In the genomic region with DNA sequence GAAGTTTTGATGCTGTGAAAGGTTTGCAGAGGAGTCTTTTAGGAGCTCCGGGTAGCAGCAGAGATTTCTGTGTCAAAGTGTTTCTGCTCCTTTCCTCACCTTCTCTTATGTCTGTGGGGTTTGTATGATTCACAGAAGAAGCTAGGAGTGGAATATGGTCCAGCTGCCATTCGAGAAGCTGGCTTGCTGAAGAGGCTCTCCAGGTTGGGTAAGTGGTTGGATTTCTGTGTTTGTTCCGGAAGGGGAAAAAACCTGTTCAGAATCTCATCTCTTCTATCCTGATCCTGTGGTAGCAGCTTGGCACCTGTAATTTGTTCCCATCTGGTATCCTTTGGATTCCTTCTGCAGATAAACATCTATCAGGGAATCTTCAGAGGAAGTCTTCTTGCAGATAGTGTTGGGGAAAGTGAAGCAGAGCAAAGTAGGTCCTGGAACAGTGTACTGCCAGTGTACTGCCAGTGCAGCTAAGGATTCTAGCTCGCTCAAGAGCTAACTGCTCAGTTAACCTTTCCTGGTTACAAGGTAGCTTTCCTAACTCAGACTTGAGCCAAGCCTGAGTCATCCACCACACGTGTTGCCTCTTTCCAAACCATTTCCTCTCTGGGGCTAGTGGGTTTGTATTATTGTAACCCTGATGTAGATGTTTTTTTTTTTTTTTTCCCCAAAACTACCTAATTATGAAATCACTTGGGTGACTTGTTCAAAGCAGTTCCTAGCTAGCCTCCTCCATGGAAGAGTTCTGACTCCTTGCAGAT, we compare ENCODE assay signal across 9 mouse cellular contexts. TPM values are rescaled to one million over a fixed set of nuclear protein-coding genes. Genes with fewer than 3 reads are reported as not detected.
DNase-seq lines count a peak whose midpoint lies in the region; ATAC-seq lines count a peak whose summit lies in the region.
"Had no signal": no experiment of that assay in that cellular context is flagged by ENCODE, and none has a peak within 500 bp of the region (broad histone marks: within the 10 kb centered on the region; RNA-seq: fewer than 3 reads in every experiment).

No protein-coding gene starts in this region.

- H3K4me2 ChIP-seq in hindbrain, embryonic 11.5 days (replicated peaks; ENCODE audit: low read depth, low read length) = peak overlapping the region; percentile 69; the same call in 1 of the 2 replicates

- no peaks in the 10 kb centered on the region for H3K9me3 ChIP-seq in hindbrain, embryonic 11.5 days (ENCODE audit: control insufficient read depth, low read length)

- no peak for ATAC-seq in hindbrain, embryonic 11.5 days (ENCODE audit: low FRiP score)
- peak; percentile 82 for ATAC-seq in megakaryocyte progenitor cell, adult 5-6 weeks (replicated peaks; ENCODE audit: poor library complexity)

- peaks cover 25% of the 10 kb centered on the region for H3K27me3 ChIP-seq in hindbrain, embryonic 11.5 days (ENCODE audit: control insufficient read depth, insufficient read depth, low read length)

- H3K4me3 ChIP-seq in hindbrain, embryonic 11.5 days (ENCODE audit: low read depth, low read length) = peak overlapping the region; percentile 36
- H3K4me3 ChIP-seq: heart, adult 2 months had no signal

- no peak overlapping the region for H3K27ac ChIP-seq in hindbrain, embryonic 11.5 days (ENCODE audit: low read depth, low read length)
- H3K27ac ChIP-seq: heart, adult 2 months had no signal

- H3K4me1 ChIP-seq in hindbrain, embryonic 11.5 days (replicated peaks; ENCODE audit: control insufficient read depth, insufficient read depth, low read length) = peaks cover 2% of the 10 kb centered on the region; the same call in 1 of the 2 replicates

- H3K9ac ChIP-seq in hindbrain, embryonic 11.5 days (ENCODE audit: low read depth, low read length) = no peak overlapping the region

- WGBS in hindbrain, embryonic 11.5 days = 23% methylated on average over 5 of the region's 5 CpGs

- no peaks in the 10 kb centered on the region for H3K36me3 ChIP-seq in hindbrain, embryonic 11.5 days (ENCODE audit: control insufficient read depth, insufficient read depth, low read length)

- DNase-seq in 416B (ENCODE audit: low read depth) (peak; percentile 93), adipocyte (ENCODE audit: low spot score) (peak; percentile 4)
- DNase-seq in hindbrain, embryonic 11.5 days (ENCODE audit: low spot score) = peak; percentile 8
- DNase-seq in adrenal gland, adult 2 months = no peak
- DNase-seq in ovary, postnatal 10 days (ENCODE audit: low spot score) = no peak
- no peak for DNase-seq in frontal cortex, postnatal 36 days (ENCODE audit: low spot score in 2 of 2)
- DNase-seq in embryo, embryonic 10.5 days (ENCODE audit: low spot score) = no peak
- DNase-seq: heart, adult 2 months had no signal

RNA-seq across cellular contexts. Expression of gene Arg2, which starts 1.3 kb away (rescaled TPM):
- 7.9 and 8.3 TPM in 2 replicates for polyA plus RNA-seq in hindbrain, embryonic 11.5 days (2014; fragmentation: Nextera tagmentation; extraction: Ambion mirVana)
- total RNA-seq in megakaryocyte progenitor cell, adult 5-6 weeks (2015) = 0.54 and 0.93 TPM in 2 replicates
- total RNA-seq in megakaryocyte progenitor cell, adult 5-6 weeks (2017) = 0.04 and 0.34 TPM in 2 replicates
- under 1 TPM; 0.26 to 0.41 TPM for total RNA-seq in adrenal gland, adult 2 months (2021)
- not detected in 2 replicates for polyA plus RNA-seq in adrenal gland, adult 2 months (2012; rRNA removed)
- total RNA-seq: heart, adult 2 months had no signal

RNA-seq across cellular contexts. Expression of gene Vti1b, which starts 40.6 kb away (rescaled TPM):
- polyA plus RNA-seq in hindbrain, embryonic 11.5 days (2014; fragmentation: Nextera tagmentation; extraction: Ambion mirVana) = 119 and 121 TPM in 2 replicates
- total RNA-seq in megakaryocyte progenitor cell, adult 5-6 weeks (2015) = 16.5 and 19.2 TPM in 2 replicates
- 168 and 177 TPM in 2 replicates for total RNA-seq in megakaryocyte progenitor cell, adult 5-6 weeks (2017)
- 100 to 1,000 TPM; 103 to 147 TPM for total RNA-seq in adrenal gland, adult 2 months (2021)
- polyA plus RNA-seq in adrenal gland, adult 2 months (2012; rRNA removed) = 33.7 and 36.9 TPM in 2 replicates

RNA-seq across cellular contexts. Expression of gene Pigh, which starts 42.4 kb away (rescaled TPM):
- 26.3 and 30.1 TPM in 2 replicates for polyA plus RNA-seq in hindbrain, embryonic 11.5 days (2014; fragmentation: Nextera tagmentation; extraction: Ambion mirVana)
- total RNA-seq in megakaryocyte progenitor cell, adult 5-6 weeks (2015) = 17.1 and 18.2 TPM in 2 replicates
- total RNA-seq in megakaryocyte progenitor cell, adult 5-6 weeks (2017) = 13.2 and 15.8 TPM in 2 replicates
- total RNA-seq in adrenal gland, adult 2 months (2021) = 10 to 100 TPM; 10.5 to 12.6 TPM
- 16.7 and 17.5 TPM in 2 replicates for polyA plus RNA-seq in adrenal gland, adult 2 months (2012; rRNA removed)

Comparison
In these comparisons a context has a peak if more than half of its experiments do, and no peak if none do; other contexts are left out.
1. DNase-seq: peak in 416B (single experiment), adipocyte (single experiment) and hindbrain, embryonic 11.5 days (single experiment); none in adrenal gland, adult 2 months (single experiment), ovary, postnatal 10 days (single experiment), frontal cortex, postnatal 36 days (0 of 2) and embryo, embryonic 10.5 days (single experiment).